Mouse (Mus musculus) urinary bladder, postnatal 14 days (tissue): Measurements from ENCODE around the gene Nmd3.

Experiments
- DNase-seq: peaks from one replicate; pipeline ENCODE4 v3.0.0; 2021; ENCODE audit warnings: low spot score

Nmd3 gene

GRCm38 (mm10) chr3:69763630-69764565 lies 42.1 kb downstream of the Nmd3 start:
- no peak for DNase-seq

GRCm38 (mm10) chr3:69765206-69765605 lies 43.4 kb downstream of the Nmd3 start:
- DNase-seq, result no peak

GRCm38 (mm10) chr3:69769150-69769549 lies 47.4 kb downstream of the Nmd3 start:
- DNase-seq, result no peak

- DNase-seq, result no peak
Observed at GRCm38 (mm10) chr3:69773356-69773755, 51.6 kb downstream of the Nmd3 start.

GRCm38 (mm10) chr3:69779246-69779796 lies 57.5 kb downstream of the Nmd3 start:
- no peak for DNase-seq

- DNase-seq, result no peak
Observed at GRCm38 (mm10) chr3:69792823-69793417, 71.1 kb downstream of the Nmd3 start.

GRCm38 (mm10) chr3:69797533-69797932 lies 75.7 kb downstream of the Nmd3 start:
- DNase-seq, result no peak

- DNase-seq, result no peak
Observed at GRCm38 (mm10) chr3:69797969-69798368, 76.2 kb downstream of the Nmd3 start.

- DNase-seq, result no peak
Observed at GRCm38 (mm10) chr3:69799096-69799495, 77.3 kb downstream of the Nmd3 start.

GRCm38 (mm10) chr3:69800829-69801384 lies 79.1 kb downstream of the Nmd3 start:
- no peak for DNase-seq

- DNase-seq, result no peak
Observed at GRCm38 (mm10) chr3:69803137-69803536, 81.4 kb downstream of the Nmd3 start.
